Mouse (Mus musculus) lung, postnatal 0 days (tissue): Measurements from ENCODE around the gene Pipox.

Source experiments
- CTCF ChIP-seq: IDR thresholded peaks from 2 replicates; pipeline ENCODE4 v1.5.1; 2016; ENCODE audit warnings: antibody characterized with exemption, mild to moderate bottlenecking
- EP300 ChIP-seq: IDR thresholded peaks from 2 replicates; pipeline ENCODE4 v1.6.1; 2016; ENCODE audit warnings: antibody characterized with exemption, mild to moderate bottlenecking, control low read depth

GRCm38 (mm10) chr11:77862887-77863286 is 31.0 kb downstream of the Pipox start:
- TF ChIP-seq CTCF, result no peak
- no peak for TF ChIP-seq EP300
